8 mouse cellular contexts compared by ENCODE assay signal in genomic region chr7:130668729-130669281, GRCm38 (mm10).
A peak's percentile ranks its signal among the peaks of the same experiment; 100 is the strongest.
DNase-seq lines count a peak whose midpoint lies in the region; ATAC-seq and TF ChIP-seq lines count a peak whose summit lies in the region.

No protein-coding gene starts in this region.

- H3K4me3 ChIP-seq in lung, postnatal 0 days (ENCODE audit: low read depth, low read length) = no peak overlapping the region
- no peak overlapping the region for H3K4me3 ChIP-seq in hindbrain, embryonic 14.5 days (replicated peaks; ENCODE audit: low read length)
- no peak overlapping the region for H3K4me3 ChIP-seq in limb, embryonic 13.5 days

- H3K27me3 ChIP-seq in lung, postnatal 0 days (replicated peaks; ENCODE audit: insufficient read depth, low read length) = no peaks in the 10 kb centered on the region
- H3K27me3 ChIP-seq in hindbrain, embryonic 14.5 days (ENCODE audit: control insufficient read depth, insufficient read depth, low read length) = no peaks in the 10 kb centered on the region
- no peaks in the 10 kb centered on the region for H3K27me3 ChIP-seq in limb, embryonic 13.5 days

- DNase-seq in lung, postnatal 0 days (ENCODE audit: low spot score) = no peak
- no peak for DNase-seq in lung, adult 18-20 months
- peak; percentile 44 for DNase-seq in hindbrain, embryonic 14.5 days (ENCODE audit: low spot score)
- DNase-seq in yolk sac, embryonic 10.5 days (ENCODE audit: low spot score) = peak; percentile 47
- DNase-seq in spleen, postnatal 4 days (ENCODE audit: low spot score in 2 of 2) = no peak
- DNase-seq in left cerebral cortex, adult 8-10 months (ENCODE audit: low spot score in 2 of 2) = no peak

- TF ChIP-seq CTCF in lung, postnatal 0 days (IDR thresholded peaks at IDR 0.05) = no peak

- no peaks in the 10 kb centered on the region for H3K9me3 ChIP-seq in lung, postnatal 0 days (ENCODE audit: low read length)
- no peaks in the 10 kb centered on the region for H3K9me3 ChIP-seq in hindbrain, embryonic 14.5 days (ENCODE audit: control insufficient read depth, low read length)
- peaks cover 12% of the 10 kb centered on the region; the same call in 1 of the 2 replicates for H3K9me3 ChIP-seq in limb, embryonic 13.5 days

- H3K36me3 ChIP-seq in lung, postnatal 0 days (ENCODE audit: insufficient read depth, low read length) = no peaks in the 10 kb centered on the region
- H3K36me3 ChIP-seq in hindbrain, embryonic 14.5 days (replicated peaks; ENCODE audit: control insufficient read depth, insufficient read depth) = no peaks in the 10 kb centered on the region
- peaks cover 24% of the 10 kb centered on the region for H3K36me3 ChIP-seq in limb, embryonic 13.5 days

- TF ChIP-seq EP300 in lung, postnatal 0 days (IDR thresholded peaks at IDR 0.05) = no peak

- WGBS in lung, postnatal 0 days = 39% methylated on average over 7 of the region's 7 CpGs
- 43% methylated on average over 7 of the region's 7 CpGs for WGBS in hindbrain, embryonic 14.5 days
- 56% methylated on average over 7 of the region's 7 CpGs for WGBS in limb, embryonic 13.5 days

- H3K9ac ChIP-seq in lung, postnatal 0 days (replicated peaks; ENCODE audit: low read depth) = no peak overlapping the region
- no peak overlapping the region for H3K9ac ChIP-seq in hindbrain, embryonic 14.5 days
- no peak overlapping the region for H3K9ac ChIP-seq in limb, embryonic 13.5 days

- H3K4me2 ChIP-seq in lung, postnatal 0 days (replicated peaks; ENCODE audit: low read depth, low read length) = no peak overlapping the region
- no peak overlapping the region for H3K4me2 ChIP-seq in hindbrain, embryonic 14.5 days (replicated peaks)
- H3K4me2 ChIP-seq in limb, embryonic 13.5 days (replicated peaks) = no peak overlapping the region

- 0 out of 2 replicates have a peak overlapping the region, but pooled peaks have one; percentile 57 for H3K27ac ChIP-seq in lung, postnatal 0 days (ENCODE audit: low read length)
- peak overlapping the region; percentile 86 for H3K27ac ChIP-seq in hindbrain, embryonic 14.5 days
- peak overlapping the region; percentile 56 for H3K27ac ChIP-seq in limb, embryonic 13.5 days

- ATAC-seq in lung, postnatal 0 days = no peak
- ATAC-seq in hindbrain, embryonic 14.5 days (ENCODE audit: low FRiP score) = no peak
- peak; percentile 14; the same call in 1 of the 2 replicates for ATAC-seq in limb, embryonic 13.5 days (ENCODE audit: low FRiP score, low read depth)
- ATAC-seq in monocyte, adult 5-6 weeks (replicated peaks; ENCODE audit: insufficient number of reproducible peaks, low FRiP score, low TSS enrichment, poor library complexity, severe bottlenecking) = no peak

- H3K4me1 ChIP-seq in lung, postnatal 0 days (ENCODE audit: insufficient read depth, low read depth, low read length) = peaks cover 20% of the 10 kb centered on the region
- H3K4me1 ChIP-seq in hindbrain, embryonic 14.5 days (replicated peaks; ENCODE audit: control insufficient read depth, insufficient read depth, low read length) = peaks cover 29% of the 10 kb centered on the region
- H3K4me1 ChIP-seq in limb, embryonic 13.5 days = peaks cover 36% of the 10 kb centered on the region

Comparison
In these comparisons a context has a peak if more than half of its experiments do, and no peak if none do; other contexts are left out.
1. DNase-seq: peak in hindbrain, embryonic 14.5 days (single experiment) and yolk sac, embryonic 10.5 days (single experiment); none in lung, postnatal 0 days (single experiment), lung, adult 18-20 months (0 of 2), spleen, postnatal 4 days (0 of 2) and left cerebral cortex, adult 8-10 months (0 of 2).
2. Peak in every context shown above with its lines, with median percentiles within 50 percentile points of each other: H3K27ac ChIP-seq.